Mouse (Mus musculus) fibroblast of lung, adult 2 months (primary cell): ENCODE measurements at regions not wholly inside any gene's neighbourhood (a gene's known extent, or its start where the extent isn't known, plus 50 kb on each side); places are given as distances from the start of the nearest gene placed in this dataset.

Source experiments
- DNase-seq: peaks from one replicate; pipeline ENCODE4 v3.0.0-alpha.2; 2011; ENCODE audit warnings: low read depth

DNA sequence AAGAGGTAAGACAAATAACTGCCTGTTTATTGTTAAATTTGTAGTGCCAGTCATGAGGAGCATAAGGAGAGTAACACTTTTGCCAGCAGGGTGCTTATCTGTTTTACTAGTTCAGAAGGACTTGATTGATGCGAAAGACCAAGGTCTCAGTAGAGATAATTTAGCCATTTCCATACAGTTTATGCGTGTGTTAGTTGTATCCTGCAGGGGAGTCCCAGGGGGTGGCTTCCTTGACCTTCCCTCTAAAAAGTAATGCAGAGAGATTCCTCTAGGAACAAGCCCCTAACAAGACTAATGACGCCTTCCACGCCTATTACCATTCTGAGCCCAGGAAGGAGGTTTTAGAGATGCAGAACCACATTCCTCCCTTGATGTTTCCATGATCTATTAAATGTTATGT is 192.6 kb upstream of the Gm49339 start:
- no peak for DNase-seq

DNA sequence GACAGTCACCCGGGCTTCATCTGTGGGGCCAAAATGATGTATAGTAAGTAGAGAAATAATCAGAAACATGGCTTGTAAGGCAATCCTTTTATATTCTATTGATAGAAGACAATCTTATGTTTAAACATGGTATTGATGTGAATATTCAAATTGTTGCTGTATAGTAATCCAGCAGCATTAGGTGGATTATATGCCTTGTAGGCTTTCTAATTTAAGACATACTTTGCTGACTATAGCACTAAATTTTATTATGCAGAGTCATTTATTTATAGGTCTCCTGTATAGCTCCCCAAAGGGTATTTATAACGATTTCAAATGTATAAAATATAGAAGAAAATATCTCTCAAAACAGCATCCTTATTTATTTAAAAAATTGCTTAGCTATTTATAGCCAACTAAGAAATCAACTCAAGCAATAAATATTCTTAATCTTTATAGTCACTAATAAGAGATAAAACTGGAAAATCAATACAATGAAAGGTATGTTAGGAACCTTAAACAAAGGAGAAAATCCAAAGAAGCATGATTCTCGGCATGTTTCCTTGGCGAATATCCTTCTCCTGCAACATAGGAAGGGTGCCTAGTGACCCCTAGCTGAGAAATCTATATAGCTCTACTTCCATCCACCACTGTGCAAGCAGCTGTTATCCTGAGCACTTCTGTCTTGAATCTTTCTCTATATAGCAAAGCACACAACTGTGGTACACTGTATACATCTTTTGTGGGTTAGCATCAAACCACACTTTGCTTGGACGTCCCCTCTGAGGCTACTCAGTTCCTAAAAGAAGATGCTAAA is 188.8 kb upstream of the Gm49339 start:
- no peak for DNase-seq

DNA sequence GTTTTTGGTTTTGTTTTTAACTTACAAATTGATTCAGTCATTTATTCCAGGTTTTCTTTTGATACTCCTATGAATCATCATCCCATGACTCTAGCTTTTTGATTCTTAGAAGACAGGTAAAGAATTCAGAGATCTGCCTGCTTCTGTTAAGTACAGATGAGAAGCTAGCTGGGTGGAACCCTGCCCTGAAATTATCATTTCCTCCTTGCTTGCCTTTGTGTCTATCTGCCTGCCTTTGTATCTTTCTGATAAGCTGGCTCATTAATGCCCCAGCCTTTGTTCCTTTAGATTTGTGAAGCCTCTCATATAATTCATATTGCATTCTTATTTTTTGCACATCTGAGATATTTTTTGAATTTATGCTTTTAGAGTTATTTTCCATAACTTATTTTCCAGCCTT is 167.6 kb upstream of the Gm49339 start:
- DNase-seq: no peak

DNA sequence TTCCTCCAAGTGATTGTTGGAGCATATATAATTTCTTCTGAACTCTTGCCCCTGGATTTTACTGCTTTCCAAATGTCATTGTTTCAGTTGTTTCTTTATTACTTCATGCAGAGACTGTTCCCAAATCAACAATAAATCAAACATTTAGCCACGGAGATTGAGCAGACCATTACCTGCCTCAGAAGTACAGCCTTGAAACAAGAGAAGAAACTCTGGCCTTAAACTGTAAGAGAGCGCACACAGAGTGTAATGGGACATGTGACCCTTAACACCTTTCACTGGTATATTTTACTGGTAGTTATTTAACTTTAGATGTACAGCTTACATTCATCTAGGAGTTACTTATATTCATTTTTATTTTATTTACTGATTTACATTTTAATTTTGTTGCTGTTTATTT is 160.2 kb upstream of the Gm49339 start:
- no peak for DNase-seq

DNA sequence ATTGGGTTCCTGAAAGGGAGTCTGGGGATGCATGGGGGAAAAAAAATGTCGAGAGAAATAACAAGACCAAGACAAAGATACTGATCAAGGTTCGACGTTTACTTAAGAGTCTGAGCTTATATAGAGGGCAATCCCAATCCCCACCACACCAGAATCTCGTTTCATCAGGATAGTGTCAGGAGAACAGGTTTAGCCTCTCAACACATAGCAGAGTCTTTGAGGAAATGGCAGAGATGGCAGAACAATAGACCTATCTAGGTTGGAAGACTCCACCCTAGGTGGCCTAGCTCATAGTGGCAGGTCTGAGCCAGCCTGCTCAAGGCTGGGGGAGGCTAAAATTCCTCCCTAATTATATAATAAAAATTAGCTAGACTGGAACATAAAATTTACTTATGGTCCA is 151.6 kb upstream of the Gm49339 start:
- DNase-seq: no peak

DNA sequence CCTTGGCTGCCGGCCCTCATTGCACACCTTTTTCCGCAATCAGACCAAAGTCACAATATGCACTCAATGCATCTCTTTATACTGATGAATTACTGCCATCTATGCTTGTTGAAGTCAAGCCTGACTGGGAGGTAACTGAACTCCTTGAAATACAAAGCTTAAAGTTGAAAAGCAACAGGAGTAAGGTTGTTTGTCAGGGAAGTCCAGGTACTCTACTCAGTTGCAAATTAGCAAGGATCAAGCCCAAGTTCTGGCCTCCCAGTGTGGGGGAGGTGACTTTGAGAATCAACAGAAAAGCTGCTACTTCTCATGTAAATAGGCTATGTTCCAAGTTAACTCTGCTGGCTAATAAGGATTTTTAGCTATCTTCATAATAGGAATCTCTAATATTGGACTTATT is 151.0 kb upstream of the Gm49339 start:
- no peak for DNase-seq
